Mouse (Mus musculus) right cerebral cortex, postnatal 10 days (tissue): ENCODE results near the gene Tbc1d17.

Experiments used
- DNase-seq, 2 experiments: peaks; one replicate each; pipeline ENCODE4 v3.0.0; 2021; ENCODE audit warnings: low spot score in 2 of 2

Gene Tbc1d17

DNA sequence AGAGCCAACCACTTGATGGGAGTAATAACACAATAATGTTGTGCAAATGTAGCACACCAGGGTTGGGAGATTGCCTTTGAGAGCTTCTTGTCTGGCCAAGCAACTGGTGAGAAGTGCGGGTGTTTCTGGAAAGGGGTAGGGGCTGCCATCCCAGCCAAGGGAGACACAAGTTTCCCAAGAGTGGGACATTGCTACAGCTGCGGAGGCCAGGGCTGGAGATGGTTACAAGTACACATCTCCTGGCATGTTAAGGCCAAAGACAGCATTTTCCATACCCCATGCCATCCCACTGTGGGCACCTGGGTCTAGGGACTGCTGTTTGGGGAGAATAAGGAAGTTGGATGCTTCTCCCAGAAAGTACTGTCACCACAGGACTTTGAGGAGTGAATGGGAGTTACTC is 4.2 kb upstream of the Tbc1d17 start:
- DNase-seq = no peak

DNA sequence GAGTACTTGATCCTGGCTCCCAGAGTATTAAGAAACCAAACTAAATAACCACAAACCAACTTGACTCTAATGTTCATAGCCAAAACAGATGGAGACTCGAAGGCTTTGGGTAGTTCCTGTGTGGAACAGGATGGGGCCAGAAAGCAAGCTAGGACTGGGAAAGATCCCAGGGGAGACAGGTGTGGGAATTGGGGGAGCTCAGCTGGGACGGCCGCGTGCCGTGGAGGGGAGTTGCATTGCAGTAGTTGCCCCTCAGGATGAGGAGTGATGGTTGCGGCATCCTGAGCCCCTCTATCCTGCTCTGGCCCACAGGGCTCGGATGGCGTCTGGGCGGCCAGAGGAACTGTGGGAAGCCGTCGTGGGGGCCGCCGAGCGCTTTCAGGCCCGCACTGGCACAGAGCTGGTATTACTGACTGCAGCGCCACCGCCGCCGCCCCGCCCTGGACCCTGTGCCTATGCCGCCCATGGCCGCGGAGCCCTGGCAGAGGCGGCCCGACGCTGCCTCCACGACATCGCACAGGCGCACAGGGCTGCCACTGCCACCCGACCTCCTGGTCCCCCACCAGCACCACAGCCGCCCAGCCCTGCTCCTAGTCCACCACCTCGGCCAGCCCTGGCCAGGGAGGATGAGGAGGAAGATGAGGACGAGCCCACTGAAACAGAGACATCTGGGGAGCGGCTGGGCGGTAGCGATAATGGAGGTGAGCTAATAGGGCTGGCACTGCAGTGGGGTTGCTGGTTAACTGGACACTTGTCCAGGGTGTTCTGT is 3.6 kb upstream of the Tbc1d17 start:
- DNase-seq = no peak

DNA sequence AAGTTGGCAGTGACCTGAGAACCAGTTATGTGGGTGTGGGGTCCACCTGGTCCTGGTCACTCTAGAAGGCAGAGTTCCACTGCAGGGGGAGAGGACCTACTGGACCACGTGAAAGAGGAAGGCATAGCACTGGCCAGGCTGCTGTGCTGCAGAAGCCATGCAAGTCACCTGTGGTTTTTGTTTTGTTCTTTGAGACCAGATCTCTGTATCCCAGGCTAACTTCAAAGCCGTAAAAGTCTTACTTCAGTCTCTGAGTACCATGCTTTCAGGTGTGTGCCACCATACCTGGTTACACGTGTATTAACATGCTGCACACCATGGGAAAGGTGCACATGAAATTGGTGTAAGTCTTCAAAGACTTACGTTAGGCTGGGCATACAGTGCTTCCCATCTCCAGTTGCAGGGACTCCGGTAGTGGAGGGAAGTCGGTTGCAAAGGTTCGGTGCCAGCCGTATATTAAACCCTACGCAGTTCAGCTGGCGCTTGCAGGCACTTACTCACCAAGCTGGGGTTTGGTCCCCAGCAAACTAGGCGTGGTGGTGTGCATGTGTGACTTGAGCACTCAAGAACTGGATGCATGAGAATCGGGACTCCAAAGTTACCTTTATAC is 2.9 kb upstream of the Tbc1d17 start:
- no peak for DNase-seq

DNA sequence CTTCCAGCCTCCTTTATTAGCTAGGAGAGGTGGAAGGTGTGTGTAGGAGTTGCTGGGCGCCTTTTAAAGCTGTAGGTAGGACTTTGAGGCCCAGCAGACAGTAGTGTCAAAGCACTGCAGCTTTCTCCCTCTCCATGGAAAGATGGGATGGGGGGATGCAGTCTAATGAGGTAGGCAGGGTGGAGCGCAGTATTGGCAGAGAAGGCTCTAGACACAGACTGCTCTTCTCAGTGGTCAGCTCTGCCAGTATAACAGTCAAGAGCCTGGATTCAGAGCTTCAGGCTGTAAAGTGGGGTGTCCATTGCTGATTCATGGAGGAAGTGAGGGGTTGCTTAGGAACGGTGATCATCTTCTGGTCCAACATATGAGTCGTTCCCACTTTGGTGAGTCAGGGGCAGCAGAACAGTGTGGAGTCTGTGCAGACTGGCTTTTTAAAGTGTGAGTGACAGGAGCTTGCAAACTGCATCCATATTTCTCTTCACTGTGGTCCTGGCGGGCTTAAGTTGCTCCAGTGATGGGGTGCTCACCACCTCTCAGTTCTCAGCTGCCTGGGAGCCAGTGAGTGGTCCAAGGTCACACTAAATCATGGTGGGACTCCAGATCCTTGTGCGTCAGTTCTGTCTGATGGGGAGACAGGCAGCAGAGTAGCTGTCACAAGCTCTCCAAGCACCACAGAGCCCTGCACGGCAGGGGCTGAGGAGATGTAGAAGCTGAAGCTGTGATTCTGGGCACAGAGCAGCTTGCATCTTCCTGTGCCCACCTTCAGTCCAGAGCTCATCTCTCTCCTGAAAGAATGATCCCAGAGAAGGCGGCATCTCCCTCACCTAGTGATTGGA is 2.1 kb upstream of the Tbc1d17 start:
- no peak for DNase-seq

- peak; percentile 87 to 88 for DNase-seq
Measured at GRCm38 (mm10) chr7:44850146-44850545, 1.3 kb upstream of the Tbc1d17 start.

DNA sequence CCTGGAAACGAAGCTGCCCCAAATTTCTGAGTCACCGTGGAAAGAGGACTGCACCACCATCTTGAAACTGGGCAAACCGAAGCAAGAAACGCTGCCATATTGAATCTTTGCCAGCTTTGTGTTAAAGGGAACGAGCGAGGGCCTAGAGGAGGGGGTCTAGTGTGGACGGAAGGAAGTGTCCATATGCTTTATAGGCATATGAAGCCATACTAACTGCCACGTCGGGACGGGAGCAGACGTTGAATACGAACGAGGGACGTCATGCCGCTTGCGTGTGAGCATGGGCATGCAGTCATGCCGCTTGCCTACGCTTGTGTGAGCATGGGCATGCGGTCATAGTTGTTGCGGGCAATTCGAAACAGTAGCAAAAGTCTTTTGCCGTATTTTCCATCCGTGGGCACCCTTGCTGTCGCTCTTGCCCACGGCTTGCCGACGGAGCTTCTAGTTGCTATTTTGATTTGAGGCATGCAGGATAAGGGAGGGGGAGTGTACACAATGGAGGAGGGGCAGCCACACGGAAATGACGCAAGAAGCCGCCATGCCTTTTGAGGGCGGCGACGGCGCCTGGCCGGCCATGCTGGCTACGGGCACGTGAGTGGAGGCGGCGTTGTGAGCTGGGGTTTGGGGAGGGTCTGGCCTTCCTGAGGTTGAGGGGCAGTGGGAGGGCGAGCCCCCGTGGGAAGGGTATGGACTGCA is 685 bp upstream of the Tbc1d17 start:
- peak; percentile 95 to 96 for DNase-seq

DNA sequence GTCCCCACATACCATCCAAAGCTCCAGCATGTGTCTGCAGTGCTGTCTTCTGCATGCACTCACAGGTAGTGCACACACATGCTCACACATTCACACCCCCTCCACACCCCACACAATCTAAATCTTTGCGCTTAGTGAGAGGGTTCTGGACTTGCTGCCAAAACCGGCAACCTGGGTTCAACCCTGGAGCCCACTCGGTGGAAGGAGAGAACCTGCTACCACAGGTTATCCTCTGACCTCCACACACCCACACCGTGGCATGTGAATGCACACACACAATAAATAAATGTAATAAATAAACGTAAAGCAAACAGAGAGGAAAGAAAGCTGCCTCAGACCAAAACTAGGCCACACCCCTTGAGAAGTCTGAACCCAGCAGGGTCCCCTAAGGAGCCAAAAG is 1.1 kb downstream of the Tbc1d17 start:
- no peak for DNase-seq

GRCm38 (mm10) chr7:44846804-44847203 is 2.1 kb downstream of the Tbc1d17 start:
- DNase-seq = no peak

DNA sequence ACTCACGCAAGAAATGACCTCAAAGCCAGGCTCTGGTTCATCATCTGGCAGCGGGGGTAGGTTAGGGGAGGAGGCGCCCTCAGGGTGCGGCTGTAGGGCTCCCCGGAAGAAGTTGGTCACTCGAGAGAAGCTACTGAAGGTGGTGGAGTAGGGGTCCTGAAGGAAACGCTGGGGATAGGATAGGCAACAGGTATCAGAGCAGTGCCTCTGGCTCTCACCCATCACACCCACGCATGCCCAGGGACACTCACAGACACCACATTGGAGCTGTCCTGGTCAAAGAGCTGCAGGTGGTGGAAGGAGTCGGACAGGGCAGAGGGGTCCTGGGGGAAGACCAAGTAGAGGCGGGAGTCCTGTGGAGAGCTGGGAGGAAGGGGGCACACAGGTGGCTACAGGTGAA is 3.9 kb downstream of the Tbc1d17 start:
- DNase-seq = no peak

GRCm38 (mm10) chr7:44841825-44842463 is 6.9 kb downstream of the Tbc1d17 start:
- no peak for DNase-seq

DNA sequence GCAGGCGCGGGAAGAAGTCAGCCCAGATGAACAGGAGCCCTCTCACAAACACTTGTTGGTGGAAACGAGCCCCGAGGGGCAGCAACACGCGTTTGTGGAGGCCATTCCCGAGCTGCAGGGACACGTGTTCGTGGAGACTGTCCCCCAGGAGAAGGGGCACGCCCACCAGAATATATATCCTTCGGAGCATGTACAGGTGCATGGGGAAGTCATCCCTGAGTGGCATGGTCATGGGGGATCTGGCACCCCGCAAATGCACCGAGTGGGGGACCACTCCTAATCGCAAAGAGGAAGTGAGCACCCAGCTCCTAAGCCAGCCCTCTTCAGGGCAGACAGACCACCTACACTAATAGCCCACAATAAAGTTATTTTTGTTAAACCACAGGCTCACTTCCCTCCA is 8.5 kb downstream of the Tbc1d17 start:
- DNase-seq = peak in 1 of 2 experiments; percentile 28

DNA sequence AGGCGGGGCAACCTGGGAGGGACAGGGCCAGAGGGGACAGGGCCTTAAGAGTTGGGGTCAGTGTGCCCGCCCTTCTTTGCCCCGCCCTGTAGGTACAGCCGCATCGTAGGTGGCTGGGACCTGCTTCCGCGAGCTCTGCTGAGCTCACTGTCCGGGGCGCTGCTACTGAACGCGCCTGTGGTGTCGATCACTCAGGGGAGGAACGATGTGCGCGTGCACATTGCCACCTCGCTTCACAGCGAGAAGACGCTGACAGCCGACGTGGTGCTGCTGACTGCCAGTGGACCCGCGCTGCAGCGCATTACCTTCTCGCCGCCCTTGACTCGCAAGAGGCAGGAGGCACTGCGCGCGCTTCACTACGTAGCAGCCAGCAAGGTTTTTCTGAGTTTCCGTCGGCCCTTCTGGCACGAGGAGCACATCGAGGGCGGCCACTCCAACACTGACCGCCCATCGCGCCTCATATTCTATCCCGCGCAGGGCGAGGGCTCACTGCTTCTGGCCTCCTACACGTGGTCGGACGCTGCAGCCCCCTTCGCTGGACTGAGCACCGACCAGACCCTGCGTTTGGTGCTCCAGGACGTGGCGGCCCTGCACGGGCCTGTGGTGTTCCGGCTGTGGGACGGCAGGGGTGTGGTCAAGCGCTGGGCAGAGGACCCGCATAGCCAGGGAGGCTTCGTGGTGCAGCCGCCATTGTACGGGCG is 9.2 kb downstream of the Tbc1d17 start:
- DNase-seq = peak; percentile 79 to 80

DNA sequence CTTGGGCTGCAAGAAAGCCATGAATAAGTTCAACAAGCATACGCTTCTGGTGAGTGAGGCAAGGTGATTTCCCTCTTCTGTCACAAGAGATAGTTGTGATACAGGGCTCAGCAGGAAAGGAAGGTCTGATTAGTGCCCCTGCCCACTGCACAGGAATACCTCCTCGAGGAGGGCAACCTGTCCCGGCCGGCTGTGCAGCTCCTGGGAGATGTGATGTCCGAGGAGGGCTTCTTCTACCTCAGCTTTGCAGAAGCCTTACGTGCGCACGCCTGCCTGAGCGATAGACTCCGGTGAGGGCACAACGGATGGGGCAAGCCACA is 9.7 kb downstream of the Tbc1d17 start:
- DNase-seq = no peak

- peak in 1 of 2 experiments; percentile 23 for DNase-seq
Measured at GRCm38 (mm10) chr7:44838073-44838472, 10.8 kb downstream of the Tbc1d17 start.

DNA sequence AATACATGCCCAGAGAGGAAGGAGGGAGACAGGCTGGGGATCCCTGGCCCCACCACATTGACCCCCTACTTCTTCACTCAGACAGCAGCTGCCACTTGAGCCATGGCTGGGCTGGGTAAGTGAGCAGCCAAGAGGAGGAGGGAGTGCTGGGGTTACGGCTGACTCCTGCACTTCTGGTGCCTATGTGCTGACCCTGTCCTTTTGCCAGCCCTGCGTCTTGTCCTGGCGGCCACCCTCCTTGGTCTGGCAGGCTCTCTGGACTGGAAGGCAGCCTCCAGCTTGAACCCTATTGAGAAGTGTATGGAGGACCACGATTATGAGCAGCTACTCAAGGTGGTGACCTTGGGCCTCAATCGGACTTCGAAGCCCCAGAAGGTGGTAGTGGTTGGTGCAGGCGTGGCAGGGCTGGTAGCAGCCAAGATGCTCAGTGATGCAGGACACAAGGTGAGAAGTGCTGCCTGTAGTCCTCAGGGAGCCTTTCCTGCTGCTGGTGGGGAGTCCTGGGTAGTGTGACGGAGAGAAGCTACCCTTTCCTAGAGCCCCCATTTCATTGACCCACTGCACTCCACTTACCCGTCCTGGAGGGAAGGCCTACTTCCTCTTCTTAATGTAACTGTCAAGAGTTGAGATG is 12.3 kb downstream of the Tbc1d17 start:
- peak in 1 of 2 experiments; percentile 39 for DNase-seq

DNA sequence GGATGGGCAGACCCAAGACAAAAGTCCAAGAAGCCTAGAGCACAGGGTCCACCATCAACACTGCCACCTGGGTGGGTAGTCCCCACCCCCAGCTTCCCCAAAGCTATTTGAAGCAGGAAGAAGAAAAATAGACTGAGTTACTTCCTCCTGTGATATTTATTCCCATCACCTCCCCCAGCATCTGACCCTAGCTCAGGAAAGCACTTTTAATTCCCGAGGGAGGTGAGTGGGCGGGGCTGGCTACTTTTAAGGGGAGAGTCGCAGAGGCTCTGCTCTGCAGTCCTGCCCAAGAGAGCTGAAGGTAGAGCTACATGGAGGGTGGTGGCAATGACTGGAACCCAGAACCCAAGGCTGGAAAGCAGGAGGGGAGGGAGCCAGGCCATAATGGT is 12.9 kb downstream of the Tbc1d17 start:
- peak in 1 of 2 experiments; percentile 24 for DNase-seq

GRCm38 (mm10) chr7:44835373-44836015 is 13.4 kb downstream of the Tbc1d17 start:
- no peak for DNase-seq

- no peak for DNase-seq
Measured at GRCm38 (mm10) chr7:44832763-44833162, 16.1 kb downstream of the Tbc1d17 start.

- no peak for DNase-seq
Measured at GRCm38 (mm10) chr7:44828706-44829105, 20.2 kb downstream of the Tbc1d17 start.

GRCm38 (mm10) chr7:44826771-44827170 is 22.1 kb downstream of the Tbc1d17 start:
- DNase-seq = peak in 1 of 2 experiments; percentile 19
